Mouse (Mus musculus): ENCODE measurements around the gene A630089N07Rik. TPM values are rescaled to one million over a fixed set of nuclear protein-coding genes. Genes with fewer than 3 reads are reported as not detected.
"Not testable (repeated sequence)": the region's sequence is repeated elsewhere in the genome, so short reads cannot be mapped to it uniquely, and the experiment has no call there.

The A630089N07Rik gene
- total and polyA plus RNA-seq, 2 experiments from 2014 or later = 7.5 to 7.6 TPM

DNA sequence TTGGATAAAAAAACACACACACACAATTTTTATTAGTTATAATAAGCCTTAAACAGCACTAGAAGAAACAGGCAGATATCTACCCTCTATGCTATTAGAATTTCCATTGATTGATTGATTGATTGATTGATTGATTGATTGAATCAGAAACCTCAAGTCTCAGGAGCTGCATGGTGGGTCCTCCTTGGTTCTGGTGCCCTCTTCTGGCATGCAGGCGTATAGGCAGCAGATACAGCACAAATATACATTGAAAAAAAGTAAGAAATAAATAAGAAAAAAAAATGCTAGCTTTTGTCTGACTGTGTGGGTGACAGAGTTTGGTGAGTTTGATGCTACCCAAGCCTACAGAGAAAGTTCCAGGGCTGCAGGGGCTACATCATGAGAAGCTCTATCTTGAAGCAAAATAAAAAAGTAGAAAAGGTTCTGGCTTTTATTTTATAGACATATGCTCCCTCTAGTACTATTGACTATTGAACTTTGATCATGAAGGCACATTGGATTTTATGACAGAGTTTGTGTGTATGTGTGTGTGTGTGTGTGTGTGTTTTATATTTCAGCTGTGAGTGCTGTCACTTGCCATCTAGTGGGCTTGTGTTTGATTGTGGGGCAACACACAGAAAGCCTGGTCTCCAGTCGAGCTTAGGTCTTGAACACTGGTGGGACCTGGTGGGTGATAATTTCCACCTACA lies 59.4 kb downstream of the A630089N07Rik start:
- H3K36me3 ChIP-seq (ENCODE audit: insufficient read depth, low read length) = no peaks in the 10 kb centered on the region
- DNase-seq (ENCODE audit: low spot score) (peak; percentile 24), ATAC-seq (ENCODE audit: low FRiP score) (no peak)
- no peak overlapping the region for H3K4me2 ChIP-seq (ENCODE audit: low read depth, low read length, poor library complexity, severe bottlenecking)
- TF ChIP-seq CTCF (IDR thresholded peaks at IDR 0.05) = peak; percentile 41
- 73% methylated on average over 2 of the region's 2 CpGs for whole genome bisulfite sequencing
- no peak overlapping the region for H3K9ac ChIP-seq (replicated peaks; ENCODE audit: low read length, poor library complexity, severe bottlenecking)
- no peak overlapping the region for H3K4me3 ChIP-seq (ENCODE audit: low read depth, low read length)
- peaks cover 13% of the 10 kb centered on the region; the same call in 1 of the 2 replicates for H3K9me3 ChIP-seq (ENCODE audit: low read length)
- no peaks in the 10 kb centered on the region for H3K27me3 ChIP-seq (ENCODE audit: insufficient read depth, low read length)
- no peak overlapping the region for H3K27ac ChIP-seq (ENCODE audit: low read depth, low read length)
- no peaks in the 10 kb centered on the region for H3K4me1 ChIP-seq (ENCODE audit: insufficient read depth, low read length)

DNA sequence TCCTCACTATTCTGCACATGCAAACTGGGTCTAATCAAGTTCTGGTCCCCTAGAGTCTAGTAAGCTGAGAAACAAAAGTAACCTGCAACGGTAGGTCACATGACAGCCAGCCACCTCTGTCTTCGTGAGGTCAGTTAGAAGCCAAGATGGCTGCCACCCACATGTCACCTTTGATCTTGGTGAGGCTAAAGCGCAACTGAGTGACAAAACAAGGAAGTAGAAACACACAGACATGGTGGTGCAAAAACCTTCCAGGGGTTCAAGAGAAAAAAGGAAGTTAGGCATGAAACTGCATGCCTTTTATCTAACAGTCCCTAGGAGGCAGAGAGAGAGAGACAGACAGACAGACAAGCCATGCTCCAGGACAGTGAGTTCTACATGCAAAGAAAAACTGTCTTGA lies 60.2 kb downstream of the A630089N07Rik start:
- Histone ChIP-seq H3K4me1 (ENCODE audit: insufficient read depth, low read length) (no peaks in the 10 kb centered on the region), H3K4me3 (ENCODE audit: low read depth, low read length) (no peak overlapping the region), H3K4me2 (ENCODE audit: low read depth, low read length, poor library complexity, severe bottlenecking) (no peak overlapping the region), H3K9ac (replicated peaks; ENCODE audit: low read length, poor library complexity, severe bottlenecking) (no peak overlapping the region), H3K27me3 (ENCODE audit: insufficient read depth, low read length) (no peaks in the 10 kb centered on the region), H3K9me3 (ENCODE audit: low read length) (peaks cover 20% of the 10 kb centered on the region; the same call in 1 of the 2 replicates), H3K27ac (ENCODE audit: low read depth, low read length) (no peak overlapping the region), H3K36me3 (ENCODE audit: insufficient read depth, low read length) (no peaks in the 10 kb centered on the region)
- DNase-seq (ENCODE audit: low spot score) = no peak
- ATAC-seq (ENCODE audit: low FRiP score) = no peak
- WGBS = 91% methylated on average over 3 of the region's 3 CpGs
- no peak for TF ChIP-seq CTCF (IDR thresholded peaks at IDR 0.05)

DNA sequence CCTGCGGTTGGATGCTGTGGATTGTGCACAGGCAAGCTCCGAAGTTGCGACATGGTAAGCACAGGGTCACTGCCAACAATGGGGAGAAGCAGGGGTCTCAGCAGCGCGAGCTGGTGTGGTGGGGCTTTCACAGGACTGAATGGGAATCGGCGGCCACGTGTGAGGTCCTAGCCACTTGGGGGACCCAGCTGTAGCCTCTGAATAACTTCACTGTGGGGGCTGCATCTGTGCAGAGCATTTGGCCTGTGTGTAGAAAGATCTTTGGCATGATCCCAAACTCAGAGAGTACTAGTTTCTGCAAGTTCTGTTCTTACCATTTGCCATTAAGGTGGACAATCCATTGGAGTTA lies 84.9 kb downstream of the A630089N07Rik start:
- DNase-seq (ENCODE audit: low spot score) (peak; percentile 3), ATAC-seq (ENCODE audit: low FRiP score) (peak; percentile 77)
- H3K27me3 ChIP-seq (ENCODE audit: insufficient read depth, low read length); H3K9me3 ChIP-seq (ENCODE audit: low read length); H3K36me3 ChIP-seq (ENCODE audit: insufficient read depth, low read length); H3K27ac ChIP-seq (ENCODE audit: low read depth, low read length); H3K4me1 ChIP-seq (ENCODE audit: insufficient read depth, low read length): not testable (repeated sequence)
- H3K4me2 ChIP-seq (ENCODE audit: low read depth, low read length, poor library complexity, severe bottlenecking) = peak overlapping the region; percentile 70
- peak overlapping the region; percentile 55 for H3K4me3 ChIP-seq (ENCODE audit: low read depth, low read length)
- H3K9ac ChIP-seq (replicated peaks; ENCODE audit: low read length, poor library complexity, severe bottlenecking) = peak overlapping the region; percentile 50; the same call in 1 of the 2 replicates
- 0% methylated on average over 8 of the region's 8 CpGs for WGBS

DNA sequence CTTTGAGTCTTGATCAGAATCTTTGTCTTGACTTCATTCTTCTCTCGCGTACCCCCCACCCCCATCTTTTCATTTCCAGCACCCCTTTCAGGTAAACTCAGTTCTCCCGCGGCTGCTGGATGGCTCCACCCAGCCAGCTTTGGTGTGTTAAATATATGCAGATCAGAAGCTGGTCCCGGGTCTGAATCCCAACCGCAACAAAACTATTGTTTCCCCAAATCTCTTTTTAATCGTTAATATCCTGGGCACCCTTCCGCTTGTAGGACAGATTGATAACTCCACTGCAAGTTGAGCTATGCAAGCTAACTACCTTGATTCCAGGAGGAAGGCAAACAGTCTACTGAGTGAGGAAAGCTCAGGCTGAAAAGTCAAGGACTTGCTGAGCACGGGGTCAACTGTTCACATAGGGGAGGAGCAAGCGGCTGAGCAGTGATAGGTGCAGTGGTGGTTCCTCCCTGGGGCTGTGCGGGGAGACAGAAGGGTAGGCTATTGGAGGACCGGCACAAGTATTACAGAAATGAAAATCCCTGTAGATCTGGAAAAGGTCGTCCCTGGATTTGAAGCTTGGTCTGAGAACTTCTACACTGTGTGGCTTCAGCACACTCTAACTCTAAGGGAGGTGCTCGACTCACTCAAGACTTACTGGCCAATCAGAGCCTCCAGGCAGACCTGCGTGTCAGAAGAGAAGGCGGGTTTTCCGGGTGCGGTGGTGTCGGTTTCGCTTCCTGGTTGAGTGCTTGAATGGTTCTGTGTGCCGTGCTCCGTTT lies 85.5 kb downstream of the A630089N07Rik start, which contains the start of gene B230307C23Rik:
Gene B230307C23Rik (plus strand): TSS at position 700 of the 767 bp plus-strand sequence.
- 0 out of 2 replicates have a peak within 1 kb of the TSS, but pooled peaks have one; percentile 32 for H3K27ac ChIP-seq (ENCODE audit: low read depth, low read length)
- no peaks in the 10 kb centered on the region for H3K9me3 ChIP-seq (ENCODE audit: low read length)
- TF ChIP-seq CTCF (IDR thresholded peaks at IDR 0.05) = no peak
- ATAC-seq (ENCODE audit: low FRiP score) = peak; percentile 98
- no peaks in the 10 kb centered on the region for H3K36me3 ChIP-seq (ENCODE audit: insufficient read depth, low read length)
- peaks cover 5% of the 10 kb centered on the region; the same call in 1 of the 2 replicates for H3K4me1 ChIP-seq (ENCODE audit: insufficient read depth, low read length)
- peak within 1 kb of the TSS; percentile 70 for H3K4me2 ChIP-seq (ENCODE audit: low read depth, low read length, poor library complexity, severe bottlenecking)
- peak within 1 kb of the TSS; percentile 50 for H3K9ac ChIP-seq (replicated peaks; ENCODE audit: low read length, poor library complexity, severe bottlenecking)
- 3% methylated on average over 22 of the region's 22 CpGs for WGBS
- peak; percentile 86 for DNase-seq (ENCODE audit: low spot score)
- H3K27me3 ChIP-seq (ENCODE audit: insufficient read depth, low read length) = no peaks in the 10 kb centered on the region
- H3K4me3 ChIP-seq (ENCODE audit: low read depth, low read length) = peak within 1 kb of the TSS; percentile 55

DNA sequence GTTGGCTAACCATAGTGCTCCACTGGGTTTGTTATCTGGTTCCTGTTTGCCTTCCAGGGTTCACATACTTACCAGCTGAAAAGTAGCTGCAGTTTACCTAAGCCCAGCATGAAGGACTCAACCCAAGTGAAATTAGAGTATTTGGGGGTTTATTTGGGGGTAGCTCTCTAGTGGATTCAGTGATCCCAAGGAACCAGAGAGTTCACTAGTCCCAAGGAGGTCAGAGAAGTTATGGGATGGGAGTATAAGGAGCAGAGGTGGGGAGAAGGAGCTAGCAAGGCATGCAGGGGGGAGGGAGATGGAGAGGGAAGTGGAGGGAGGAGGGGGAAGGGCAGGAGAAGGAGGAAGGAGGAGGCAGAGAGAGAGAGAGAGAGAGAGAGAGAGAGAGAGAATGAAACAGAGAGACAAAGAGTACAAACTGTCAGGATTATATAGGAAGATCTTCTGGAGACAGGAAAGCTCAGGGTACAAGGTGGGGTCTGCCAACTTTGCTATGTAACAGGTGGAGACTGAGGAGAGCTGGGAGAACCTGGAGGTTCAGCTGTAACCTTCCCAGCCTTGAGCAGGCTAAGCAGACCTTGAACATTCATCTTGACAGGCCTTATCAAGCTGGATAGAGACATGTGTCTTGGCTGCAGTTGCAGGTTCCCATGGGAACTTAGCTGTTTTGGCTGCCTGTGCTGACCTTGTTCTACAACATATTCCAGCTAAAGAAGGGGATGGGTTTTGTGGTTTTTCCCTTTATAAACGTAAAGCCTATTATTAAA lies 86.2 kb downstream of the A630089N07Rik start:
- Histone ChIP-seq H3K9me3 (ENCODE audit: low read length) (no peaks in the 10 kb centered on the region), H3K4me2 (ENCODE audit: low read depth, low read length, poor library complexity, severe bottlenecking) (peak overlapping the region; percentile 70), H3K36me3 (ENCODE audit: insufficient read depth, low read length) (no peaks in the 10 kb centered on the region), H3K9ac (replicated peaks; ENCODE audit: low read length, poor library complexity, severe bottlenecking) (peak overlapping the region; percentile 50; the same call in 1 of the 2 replicates), H3K4me1 (ENCODE audit: insufficient read depth, low read length) (peaks cover 5% of the 10 kb centered on the region; the same call in 1 of the 2 replicates), H3K27ac (ENCODE audit: low read depth, low read length) (no peak overlapping the region), H3K4me3 (ENCODE audit: low read depth, low read length) (peak overlapping the region; percentile 55), H3K27me3 (ENCODE audit: insufficient read depth, low read length) (no peaks in the 10 kb centered on the region)
- ATAC-seq (ENCODE audit: low FRiP score) (no peak), DNase-seq (ENCODE audit: low spot score) (peak; percentile 5)
- 15% methylated on average over 1 of the region's 1 CpGs for WGBS
- no peak for TF ChIP-seq CTCF (IDR thresholded peaks at IDR 0.05)

DNA sequence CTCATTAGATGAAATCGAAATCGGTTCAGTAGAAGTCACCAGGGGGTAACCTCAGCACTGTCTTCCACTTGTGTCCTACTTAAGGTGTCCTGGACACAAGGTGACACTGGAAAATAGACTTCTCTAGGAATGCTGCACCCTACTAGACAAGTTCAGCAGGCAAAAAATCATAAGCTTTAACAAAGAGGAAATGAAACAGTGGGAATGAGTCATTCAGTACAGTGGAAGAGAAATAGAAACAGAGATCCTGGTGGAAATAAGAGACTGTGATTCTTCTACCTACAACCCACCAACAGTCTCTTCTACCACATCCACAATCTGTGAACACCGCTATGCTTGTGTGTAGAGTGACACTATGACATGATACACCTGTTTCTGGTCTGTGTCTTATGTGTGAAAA lies 89.8 kb downstream of the A630089N07Rik start:
- ATAC-seq (ENCODE audit: low FRiP score); H3K4me1 ChIP-seq (ENCODE audit: insufficient read depth, low read length): not testable (repeated sequence)
- WGBS = 82% methylated on average over 3 of the region's 3 CpGs

More for the DNA sequence above, 89.8 kb downstream of the A630089N07Rik start:
- H3K9ac ChIP-seq (replicated peaks; ENCODE audit: low read length, poor library complexity, severe bottlenecking); H3K27ac ChIP-seq (ENCODE audit: low read depth, low read length); H3K36me3 ChIP-seq (ENCODE audit: insufficient read depth, low read length); DNase-seq (ENCODE audit: low spot score); H3K4me3 ChIP-seq (ENCODE audit: low read depth, low read length); H3K9me3 ChIP-seq (ENCODE audit: low read length); H3K27me3 ChIP-seq (ENCODE audit: insufficient read depth, low read length); H3K4me2 ChIP-seq (ENCODE audit: low read depth, low read length, poor library complexity, severe bottlenecking): not testable (repeated sequence)

All from midbrain, postnatal 0 days (tissue).